Mouse (Mus musculus) limb, embryonic 15.5 days (tissue): ENCODE results near the gene Cfap221. TPM values are rescaled to one million over a fixed set of nuclear protein-coding genes. Genes with fewer than 3 reads are reported as not detected.

Source experiments
- ATAC-seq: fragments of 200-750 bp; cut with Nextera tagmentation; 2 replicates; pipeline ENCODE4 v1.8.0; 2017; ENCODE audit warnings: low read depth, moderate TSS enrichment; ENCODE audit not compliant: insufficient number of reproducible peaks, low FRiP score, low TSS enrichment
- H3K27ac ChIP-seq: fragments of 300-500 bp; sonication (generic); 2 replicates; pipeline ENCODE4 v1.5.1; 2015; ENCODE audit warnings: moderate library complexity, mild to moderate bottlenecking, inconsistent platforms
- H3K27me3 ChIP-seq: fragments of 300-500 bp; sonication (generic); 2 replicates; pipeline ENCODE4 v1.6.1; 2015; ENCODE audit warnings: inconsistent platforms
- H3K36me3 ChIP-seq: fragments of 300-500 bp; sonication (generic); 2 replicates; pipeline ENCODE4 v1.6.1; 2015; ENCODE audit warnings: inconsistent platforms
- H3K4me1 ChIP-seq: fragments of 300-500 bp; sonication (generic); 2 replicates; pipeline ENCODE4 v1.6.1; 2015; ENCODE audit warnings: inconsistent platforms
- H3K4me2 ChIP-seq: fragments of 300-500 bp; sonication (generic); 2 replicates; pipeline ENCODE4 v1.6.1; 2015; ENCODE audit warnings: mild to moderate bottlenecking, inconsistent platforms
- H3K4me3 ChIP-seq: fragments of 300-500 bp; sonication (generic); 2 replicates; pipeline ENCODE4 v1.5.1; 2015; ENCODE audit warnings: mild to moderate bottlenecking, inconsistent platforms
- H3K9ac ChIP-seq: fragments of 300-500 bp; sonication (generic); 2 replicates; pipeline ENCODE4 v1.6.1; 2015; ENCODE audit warnings: inconsistent platforms
- H3K9me3 ChIP-seq: fragments of 300-500 bp; sonication (generic); 2 replicates; pipeline ENCODE4 v1.6.1; 2016; ENCODE audit warnings: inconsistent platforms
- WGBS: fragments of 180-500 bp; shearing (Covaris S2); methylation state at CpG from one replicate; pipeline ENCODE4 v1.1.7; 2015; 5-methylcytosine and 5-hydroxymethylcytosine counted together
- polyA plus RNA-seq: library from polyadenylated mRNA; unstranded; fragments of >200 nt; fragmentation: Nextera tagmentation; extraction: Ambion mirVana; gene quantifications from 2 replicates; pipeline ENCODE4 v1.2.1, GENCODE M21; 2015

Gene Cfap221
- polyA plus RNA-seq, 1 experiment from 2014 or later: not detected

- H3K27me3 ChIP-seq: no peaks in the 10 kb centered on the region
- H3K9me3 ChIP-seq: no peaks in the 10 kb centered on the region
- no peak overlapping the region for H3K4me2 ChIP-seq
- no peak overlapping the region for H3K27ac ChIP-seq
- ATAC-seq: no peak
- H3K4me3 ChIP-seq: no peak overlapping the region
- no peak overlapping the region for H3K9ac ChIP-seq
- H3K4me1 ChIP-seq: no peaks in the 10 kb centered on the region
- WGBS: 72% methylated on average over 4 of the region's 4 CpGs
- no peaks in the 10 kb centered on the region for H3K36me3 ChIP-seq
These were observed 65.4 kb downstream of the Cfap221 start for GRCm38 (mm10) chr1:119931421-119932150.

DNA sequence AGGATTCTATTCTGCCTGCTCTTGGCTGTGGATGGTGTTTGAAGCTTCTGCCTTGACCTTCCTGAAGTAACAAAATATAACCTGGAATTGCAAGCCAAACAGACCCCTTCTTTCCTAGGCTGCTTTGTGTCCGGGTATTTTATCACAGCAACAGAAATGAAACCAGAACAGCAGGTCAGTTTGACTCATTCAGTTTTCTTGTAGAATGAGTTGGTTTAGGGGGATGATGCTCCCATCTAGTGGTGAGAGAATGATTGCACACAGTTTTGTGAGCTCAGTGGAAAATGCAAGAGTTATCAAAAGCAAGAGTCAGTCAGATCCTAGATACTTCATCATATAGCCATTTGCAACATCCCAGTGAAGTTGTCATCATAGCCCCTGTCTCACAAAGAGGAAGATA lies 67.3 kb downstream of the Cfap221 start:
- Histone ChIP-seq H3K9me3 (no peaks in the 10 kb centered on the region), H3K27ac (no peak overlapping the region), H3K4me2 (no peak overlapping the region), H3K4me1 (no peaks in the 10 kb centered on the region), H3K27me3 (no peaks in the 10 kb centered on the region), H3K4me3 (no peak overlapping the region), H3K36me3 (no peaks in the 10 kb centered on the region), H3K9ac (no peak overlapping the region)
- ATAC-seq: no peak
- WGBS: 31% methylated on average over 1 of the region's 1 CpGs

DNA sequence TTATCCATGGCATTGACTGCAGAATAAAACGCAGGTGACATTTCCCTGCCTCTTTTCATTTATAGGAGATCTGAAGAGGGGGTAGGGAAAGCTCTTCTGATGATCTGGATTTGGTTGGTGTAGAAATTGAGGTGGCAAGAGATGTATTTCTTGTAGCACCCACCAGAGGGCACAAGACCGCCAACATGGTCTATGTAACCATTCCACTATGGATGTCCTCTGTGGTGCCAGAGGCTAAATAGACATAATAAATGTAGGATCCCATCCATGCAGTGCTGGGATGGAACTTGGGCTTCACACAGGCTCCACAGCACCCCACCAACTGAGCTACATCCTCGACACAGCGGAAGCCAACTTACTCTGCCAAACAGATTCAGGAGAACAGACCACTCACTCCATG lies 77.7 kb downstream of the Cfap221 start:
- Histone ChIP-seq H3K9ac (no peak overlapping the region), H3K27me3 (no peaks in the 10 kb centered on the region), H3K4me2 (no peak overlapping the region), H3K36me3 (no peaks in the 10 kb centered on the region), H3K4me1 (no peaks in the 10 kb centered on the region), H3K27ac (no peak overlapping the region), H3K9me3 (no peaks in the 10 kb centered on the region), H3K4me3 (no peak overlapping the region)
- WGBS: 61% methylated on average over 4 of the region's 4 CpGs
- no peak for ATAC-seq

DNA sequence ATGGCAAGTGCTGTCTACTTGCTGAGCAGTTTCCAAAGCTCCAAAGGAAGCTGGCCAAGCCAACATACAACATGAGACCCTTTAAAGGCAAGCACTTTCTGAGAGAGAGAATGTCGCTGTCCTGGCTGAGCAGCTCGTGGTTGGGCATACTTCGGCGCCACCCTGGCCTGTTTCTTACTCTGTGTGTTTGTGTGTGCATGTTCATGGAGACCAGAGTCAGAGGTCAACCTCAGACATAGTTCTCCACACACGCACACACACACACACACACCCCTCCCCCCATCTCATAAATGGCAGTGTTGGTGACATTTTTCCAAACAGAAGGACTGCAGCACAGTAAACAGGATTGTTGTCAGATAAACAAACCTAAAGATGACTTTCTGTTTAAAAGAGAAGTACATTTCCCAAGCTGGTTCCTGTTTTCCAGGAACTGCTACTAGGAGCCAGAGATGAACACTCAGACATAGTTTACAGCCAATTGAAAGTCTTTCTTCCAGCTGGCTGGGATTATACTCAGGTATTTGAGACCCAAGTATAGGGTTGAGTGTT lies 80.1 kb downstream of the Cfap221 start:
- no peak overlapping the region for H3K4me2 ChIP-seq
- WGBS: 86% methylated on average over 5 of the region's 5 CpGs
- ATAC-seq: no peak
- H3K9me3 ChIP-seq: no peaks in the 10 kb centered on the region
- no peaks in the 10 kb centered on the region for H3K36me3 ChIP-seq
- no peaks in the 10 kb centered on the region for H3K27me3 ChIP-seq
- no peak overlapping the region for H3K27ac ChIP-seq
- no peak overlapping the region for H3K4me3 ChIP-seq
- peaks cover 9% of the 10 kb centered on the region; the same call in 1 of the 2 replicates for H3K4me1 ChIP-seq
- no peak overlapping the region for H3K9ac ChIP-seq

GRCm38 (mm10) chr1:119912953-119913814 lies 83.8 kb downstream of the Cfap221 start, which contains the start of gene Tmem177:
Gene Tmem177 (minus strand): TSS chr1:119913208.
- peaks cover 18% of the 10 kb centered on the region; the same call in 1 of the 2 replicates for H3K36me3 ChIP-seq
- peak within 1 kb of the TSS; percentile 62 for H3K4me2 ChIP-seq
- 12% methylated on average over 42 of the region's 42 CpGs for WGBS
- peak within 1 kb of the TSS; percentile 57 for H3K4me3 ChIP-seq
- no peaks in the 10 kb centered on the region for H3K27me3 ChIP-seq
- ATAC-seq: peak; percentile 88
- peak within 1 kb of the TSS; percentile 47; the same call in 1 of the 2 replicates for H3K27ac ChIP-seq
- peak within 1 kb of the TSS; percentile 33 for H3K9ac ChIP-seq
- no peaks in the 10 kb centered on the region for H3K9me3 ChIP-seq
- peaks cover 10% of the 10 kb centered on the region; the same call in 1 of the 2 replicates for H3K4me1 ChIP-seq

GRCm38 (mm10) chr1:119907206-119907748 lies 89.8 kb downstream of the Cfap221 start:
- Histone ChIP-seq H3K4me1 (peaks cover 14% of the 10 kb centered on the region), H3K4me3 (no peak overlapping the region), H3K9me3 (no peaks in the 10 kb centered on the region), H3K9ac (no peak overlapping the region), H3K4me2 (no peak overlapping the region), H3K27ac (no peak overlapping the region), H3K27me3 (no peaks in the 10 kb centered on the region), H3K36me3 (peaks cover 18% of the 10 kb centered on the region; the same call in 1 of the 2 replicates)
- ATAC-seq: no peak
- 70% methylated on average over 2 of the region's 2 CpGs for WGBS

GRCm38 (mm10) chr1:119903231-119903620 lies 93.8 kb downstream of the Cfap221 start:
- H3K9ac ChIP-seq: no peak overlapping the region
- no peaks in the 10 kb centered on the region for H3K9me3 ChIP-seq
- no peaks in the 10 kb centered on the region for H3K36me3 ChIP-seq
- peaks cover 23% of the 10 kb centered on the region for H3K4me1 ChIP-seq
- no peak overlapping the region for H3K4me2 ChIP-seq
- no peak for ATAC-seq
- no peaks in the 10 kb centered on the region for H3K27me3 ChIP-seq
- H3K27ac ChIP-seq: peak overlapping the region; percentile 38; the same call in 1 of the 2 replicates
- no peak overlapping the region for H3K4me3 ChIP-seq
- 12% methylated on average over 6 of the region's 6 CpGs for WGBS

- 11% methylated on average over 8 of the region's 8 CpGs for WGBS
- no peak; the same call in 1 of the 2 replicates for ATAC-seq
- H3K9ac ChIP-seq: no peak overlapping the region
- H3K4me2 ChIP-seq: 0 out of 2 replicates have a peak overlapping the region, but pooled peaks have one; percentile 1
- peak overlapping the region; percentile 38; the same call in 1 of the 2 replicates for H3K27ac ChIP-seq
- peaks cover 23% of the 10 kb centered on the region for H3K4me1 ChIP-seq
- no peaks in the 10 kb centered on the region for H3K27me3 ChIP-seq
- H3K4me3 ChIP-seq: no peak overlapping the region
- H3K9me3 ChIP-seq: no peaks in the 10 kb centered on the region
- H3K36me3 ChIP-seq: no peaks in the 10 kb centered on the region
These were observed 94.3 kb downstream of the Cfap221 start for GRCm38 (mm10) chr1:119902551-119903230.

DNA sequence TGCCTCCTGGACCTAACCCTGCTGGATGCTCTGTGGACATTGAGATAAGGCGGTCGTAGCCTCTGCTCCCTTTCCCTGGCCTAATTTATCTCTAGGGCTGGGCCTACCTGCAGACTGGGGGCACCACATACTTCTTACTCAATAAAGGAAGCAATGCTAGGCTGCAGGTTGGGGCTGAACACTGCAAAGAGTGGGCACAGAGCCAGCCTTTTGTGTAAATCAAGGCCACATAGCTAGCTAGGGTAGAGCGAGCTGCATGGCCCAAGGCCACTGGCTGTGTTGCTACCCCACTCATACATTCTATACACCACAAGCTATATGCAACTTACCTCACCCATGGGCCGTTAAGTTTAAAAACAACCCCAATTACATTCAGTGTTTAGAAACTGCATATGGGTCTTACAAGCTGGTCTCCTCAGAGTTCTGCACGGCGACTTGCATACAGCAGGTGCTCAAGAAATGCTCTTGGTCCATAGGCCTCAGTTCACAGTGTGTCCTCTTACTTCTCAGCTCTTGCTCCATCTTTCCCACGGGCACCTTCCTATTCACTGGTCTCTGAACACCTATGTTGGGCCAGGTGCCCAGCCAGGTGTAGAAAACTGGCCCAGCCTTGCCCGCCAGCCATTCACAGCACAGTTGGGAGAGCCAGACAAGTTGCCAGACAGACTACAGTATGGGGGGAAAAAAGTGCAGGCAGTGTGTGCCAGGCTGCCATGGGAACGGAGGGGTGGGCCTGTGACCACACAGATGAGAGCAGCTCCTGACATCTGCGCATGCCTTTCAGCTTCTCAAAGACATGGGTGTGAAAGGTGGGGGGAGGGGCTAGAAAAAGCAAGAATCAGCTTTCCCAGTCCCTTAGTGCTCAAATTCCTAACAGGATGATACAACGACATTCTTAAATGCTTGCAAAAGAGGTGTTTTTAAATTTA lies 97.6 kb downstream of the Cfap221 start:
- Histone ChIP-seq H3K9ac (no peak overlapping the region), H3K36me3 (no peaks in the 10 kb centered on the region), H3K9me3 (no peaks in the 10 kb centered on the region), H3K4me3 (no peak overlapping the region), H3K27me3 (no peaks in the 10 kb centered on the region), H3K4me2 (no peak overlapping the region), H3K27ac (no peak overlapping the region), H3K4me1 (peaks cover 27% of the 10 kb centered on the region)
- ATAC-seq: peak; percentile 27; the same call in 1 of the 2 replicates
- WGBS: 65% methylated on average over 11 of the region's 11 CpGs

DNA sequence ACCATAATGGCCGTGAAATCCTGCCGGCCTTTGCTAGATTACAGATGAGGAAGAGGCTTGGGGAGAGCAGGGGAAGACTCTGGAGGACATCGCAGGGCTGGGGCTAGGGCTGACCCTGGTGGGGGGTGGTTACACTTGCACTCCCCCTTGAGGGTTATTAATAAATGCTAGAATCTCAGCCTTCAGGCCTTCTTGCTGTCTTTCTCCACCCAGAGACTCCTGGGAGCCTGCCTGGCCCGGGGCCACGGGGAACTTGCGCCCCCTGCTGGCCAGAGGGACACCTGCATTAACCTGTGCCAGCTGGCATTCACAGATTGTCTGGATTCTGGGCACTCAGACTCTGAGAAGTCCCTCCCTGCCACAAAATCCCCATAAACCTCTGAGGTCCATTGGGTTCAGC lies 102.1 kb downstream of the Cfap221 start:
- Histone ChIP-seq H3K4me3 (no peak overlapping the region), H3K9me3 (no peaks in the 10 kb centered on the region), H3K27ac (no peak overlapping the region), H3K4me2 (no peak overlapping the region), H3K36me3 (no peaks in the 10 kb centered on the region), H3K4me1 (peaks cover 12% of the 10 kb centered on the region), H3K27me3 (no peaks in the 10 kb centered on the region), H3K9ac (no peak overlapping the region)
- WGBS: 32% methylated on average over 6 of the region's 6 CpGs
- no peak for ATAC-seq
